Mouse (Mus musculus): ENCODE results near the gene Pdzph1.
A peak's percentile ranks its signal among the peaks of the same experiment; 100 is the strongest.

Pdzph1 gene

DNA sequence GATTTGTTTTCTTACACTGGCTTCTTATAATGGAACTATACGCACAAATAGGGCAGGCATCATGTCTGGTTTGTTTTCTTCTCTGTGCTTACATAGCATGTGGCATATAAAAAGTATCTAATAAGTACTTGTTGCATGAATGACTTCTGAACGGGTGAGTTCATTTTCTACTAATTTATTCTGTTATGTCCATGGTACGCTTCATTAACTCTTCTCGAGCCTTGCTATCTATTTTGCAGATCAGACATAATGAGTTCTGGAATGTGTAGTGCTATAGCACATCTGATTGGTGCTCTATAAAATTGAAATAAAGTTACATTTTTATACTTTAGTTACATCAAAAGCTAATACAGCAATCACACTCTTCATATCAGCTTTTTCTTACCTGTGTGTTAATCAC is 71.2 kb downstream of the Pdzph1 start:
- DNase-seq: no peak

DNA sequence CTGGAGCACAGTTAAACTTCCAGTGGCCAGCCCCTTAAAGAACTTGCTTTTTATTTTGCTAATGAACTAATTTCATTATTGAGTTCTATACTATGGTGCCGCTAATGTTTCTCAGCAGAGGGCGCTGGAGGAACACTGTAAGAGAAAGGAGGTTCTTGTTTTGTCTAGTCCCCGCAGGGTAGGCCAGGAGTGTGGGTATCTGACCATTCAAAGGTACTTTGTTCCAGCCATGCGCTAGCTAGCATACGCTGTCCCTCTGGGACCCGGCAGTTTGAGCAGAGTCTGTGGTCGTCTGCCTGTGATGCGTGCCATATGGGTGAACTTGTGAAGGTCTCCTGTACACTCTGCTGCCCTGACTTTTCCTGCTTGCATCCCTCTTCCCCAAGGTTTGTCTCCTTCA is 72.1 kb downstream of the Pdzph1 start:
- peak; percentile 55 for DNase-seq

DNA sequence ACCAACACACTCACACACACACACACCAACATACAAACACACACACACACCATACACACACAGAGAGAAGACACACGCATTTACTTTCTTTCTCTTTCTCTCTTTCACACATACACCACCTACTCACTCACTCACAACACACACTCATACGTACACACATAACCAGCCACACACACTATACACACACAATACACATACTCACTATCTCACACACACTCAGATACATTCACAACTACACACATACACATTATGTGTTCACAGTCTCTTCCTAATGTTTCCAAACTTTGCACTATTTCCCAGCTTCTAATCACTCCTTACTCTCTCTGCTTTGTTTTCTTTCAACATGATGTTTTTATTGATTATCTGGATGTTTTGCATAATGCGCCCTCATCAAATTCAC is 72.6 kb downstream of the Pdzph1 start:
- DNase-seq: no peak

DNA sequence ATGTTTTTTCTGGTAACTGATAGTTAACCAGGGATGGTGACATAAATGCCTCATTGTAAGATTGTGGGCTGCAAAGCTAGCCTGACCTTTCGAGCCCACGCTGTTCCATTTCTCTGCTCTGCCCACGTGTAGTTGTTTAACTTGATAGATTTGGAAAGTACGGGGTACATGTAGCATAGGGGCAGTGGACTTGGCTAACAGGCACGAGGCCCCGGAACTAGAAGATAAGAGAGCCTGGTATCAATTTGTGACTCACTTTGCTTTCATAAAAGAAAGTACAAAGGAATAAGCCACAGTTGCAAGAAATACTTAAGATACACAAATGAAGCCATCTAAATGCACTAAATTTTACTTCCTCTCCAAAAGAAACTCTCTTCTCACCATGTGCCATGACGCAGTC is 79.6 kb downstream of the Pdzph1 start:
- no peak for DNase-seq

DNA sequence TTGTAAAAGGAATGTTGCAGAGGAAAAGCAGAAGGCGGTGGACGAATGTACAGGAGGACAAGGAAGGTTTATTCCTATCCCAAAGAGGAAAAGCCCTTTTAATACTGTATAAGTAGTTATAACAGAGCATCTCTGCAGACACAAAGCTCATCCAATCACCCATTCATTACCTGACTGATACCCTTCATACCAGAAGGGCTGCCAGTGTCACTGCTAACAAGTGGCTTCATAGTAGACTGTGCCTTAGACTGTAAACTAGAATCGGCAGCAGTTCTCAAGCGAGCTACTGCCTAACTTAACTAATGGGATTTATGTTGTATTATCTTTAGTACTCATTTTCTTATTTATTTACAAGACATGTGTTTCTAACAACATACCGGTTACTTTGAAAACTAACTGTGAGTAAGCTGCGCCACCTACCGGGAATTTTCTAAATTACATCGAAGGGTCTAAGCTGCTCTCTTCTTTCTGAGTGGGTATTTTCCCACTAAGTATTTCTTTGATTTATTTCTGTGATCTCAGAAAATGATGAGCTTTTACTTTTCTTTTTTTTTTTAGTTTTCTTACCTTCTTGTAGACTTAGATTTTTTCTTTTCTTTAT is 82.0 kb downstream of the Pdzph1 start:
- DNase-seq: peak; percentile 51

DNA sequence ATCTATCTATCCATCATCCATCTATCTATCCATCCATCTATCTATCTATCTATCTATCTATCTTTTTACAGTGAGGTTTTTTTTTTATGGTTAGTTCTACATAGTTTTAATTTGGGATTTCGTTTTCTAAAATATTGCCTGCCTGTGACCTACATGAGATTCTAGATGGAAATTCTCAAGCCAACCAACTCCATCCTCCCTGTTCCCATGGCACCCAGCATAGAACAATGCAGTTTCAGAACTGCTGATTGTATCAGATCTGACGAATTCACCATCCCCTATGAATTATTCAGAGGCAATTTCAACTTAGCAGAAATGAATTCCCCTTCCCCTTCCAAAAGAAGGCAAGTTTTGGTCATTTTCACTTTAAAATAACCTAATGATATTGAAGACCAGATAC is 85.2 kb downstream of the Pdzph1 start:
- DNase-seq: no peak

DNA sequence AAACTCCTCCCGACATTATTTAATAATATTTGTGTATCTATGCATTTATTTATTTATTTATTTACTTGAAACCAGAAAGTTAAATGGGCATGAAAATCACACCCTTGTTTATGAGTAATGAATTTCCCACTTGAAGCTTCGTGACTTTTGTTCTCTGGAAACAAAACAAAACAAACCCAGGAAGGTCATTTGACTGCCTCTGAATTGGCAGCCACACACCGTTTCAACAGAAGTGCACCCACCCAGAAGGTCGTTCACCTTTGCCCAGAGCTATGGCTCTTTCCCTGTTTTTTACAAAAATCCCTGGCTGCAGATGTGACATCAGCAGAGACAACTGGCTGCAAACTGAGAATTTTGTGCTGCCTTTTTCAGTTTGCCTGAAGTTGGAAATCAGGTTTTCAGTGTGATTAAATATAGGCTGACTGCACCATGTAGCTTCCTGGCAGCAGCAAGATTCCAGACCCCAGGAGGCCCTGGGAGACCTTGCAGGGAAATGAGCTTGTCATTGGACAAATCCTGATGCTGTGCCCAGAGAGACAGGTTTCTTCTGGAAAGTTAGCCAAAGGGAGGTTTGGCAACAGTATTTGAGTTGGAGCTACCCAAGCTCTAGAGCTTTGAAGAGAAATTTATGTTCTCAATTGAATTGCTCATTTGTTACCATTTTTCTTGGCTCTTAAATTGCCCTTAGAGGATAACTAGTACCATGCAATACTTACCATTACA is 99.5 kb downstream of the Pdzph1 start:
- DNase-seq: no peak

DNA sequence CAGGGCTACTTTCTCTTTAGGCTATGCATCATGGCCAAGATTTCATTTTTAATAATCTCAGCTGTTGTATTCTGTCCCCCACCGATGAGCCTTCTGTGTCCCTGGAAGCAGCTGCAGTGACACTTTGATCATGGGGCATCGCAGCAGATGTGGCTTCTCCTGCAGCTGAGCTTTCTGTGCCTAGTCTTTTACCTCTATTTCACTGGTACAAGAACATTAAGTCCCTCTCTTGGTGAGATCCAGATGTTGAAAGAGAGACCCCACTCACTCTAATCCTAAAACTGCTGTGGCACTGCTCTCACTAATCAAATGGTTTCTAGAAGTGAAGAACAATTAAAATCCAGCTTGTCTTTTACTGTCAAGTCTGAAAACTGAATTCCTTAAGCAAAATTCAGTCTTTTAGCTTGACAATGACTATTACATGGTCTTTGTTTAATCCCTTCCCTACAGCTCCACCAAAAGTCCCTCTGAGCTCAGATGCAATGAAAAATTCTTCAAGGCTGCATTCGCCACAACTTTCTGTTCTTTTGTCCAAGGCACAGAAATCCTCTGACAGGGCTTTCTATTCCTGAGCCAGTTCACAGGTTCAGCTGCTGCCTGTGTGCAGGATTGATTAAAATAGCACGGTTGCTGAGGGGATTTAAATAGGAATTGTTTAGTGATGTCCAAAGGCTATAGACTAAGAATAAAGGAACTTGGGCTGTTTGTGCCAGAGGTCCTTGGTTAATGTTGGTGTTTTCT is 101.1 kb downstream of the Pdzph1 start:
- no peak for DNase-seq

DNA sequence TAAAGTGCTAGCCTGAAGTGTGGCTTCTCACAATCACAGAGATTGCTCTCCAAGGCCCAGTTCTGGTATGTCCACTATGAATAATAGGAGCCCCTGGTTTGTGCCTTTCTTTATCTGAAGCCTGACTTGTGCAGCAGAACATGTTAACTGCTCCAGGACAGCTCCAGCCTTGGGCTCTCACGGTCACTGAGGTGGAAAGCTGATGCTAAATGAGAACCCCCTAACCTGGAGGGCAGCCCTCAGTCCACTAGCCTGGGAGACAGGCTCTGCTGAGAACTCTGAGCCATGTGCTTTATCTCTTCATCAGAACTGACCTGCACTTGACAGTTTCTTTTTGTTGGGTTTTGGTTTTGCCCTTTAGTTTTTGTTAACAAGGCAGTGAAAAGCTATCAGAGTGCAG is 106.8 kb downstream of the Pdzph1 start:
- DNase-seq: no peak

DNA sequence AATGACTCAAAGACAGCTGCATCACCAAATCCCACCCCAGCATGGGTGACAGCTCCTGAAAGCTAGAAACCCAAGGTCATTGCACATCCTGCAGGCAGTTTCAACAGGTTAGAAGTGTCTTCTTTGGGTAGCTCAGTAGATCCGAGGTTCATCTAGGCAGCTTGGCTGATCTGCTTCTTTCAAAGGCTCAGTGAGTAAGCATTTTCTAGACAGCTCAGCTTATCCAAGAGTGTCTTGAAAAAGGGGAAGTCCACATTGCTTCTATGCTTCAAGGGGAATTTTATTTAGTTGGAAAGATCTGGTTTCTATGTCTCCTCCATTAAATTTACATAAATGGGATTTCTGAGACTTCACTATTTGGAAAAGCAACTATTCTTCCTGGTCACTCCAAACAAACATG is 117.8 kb downstream of the Pdzph1 start:
- DNase-seq: no peak

DNA sequence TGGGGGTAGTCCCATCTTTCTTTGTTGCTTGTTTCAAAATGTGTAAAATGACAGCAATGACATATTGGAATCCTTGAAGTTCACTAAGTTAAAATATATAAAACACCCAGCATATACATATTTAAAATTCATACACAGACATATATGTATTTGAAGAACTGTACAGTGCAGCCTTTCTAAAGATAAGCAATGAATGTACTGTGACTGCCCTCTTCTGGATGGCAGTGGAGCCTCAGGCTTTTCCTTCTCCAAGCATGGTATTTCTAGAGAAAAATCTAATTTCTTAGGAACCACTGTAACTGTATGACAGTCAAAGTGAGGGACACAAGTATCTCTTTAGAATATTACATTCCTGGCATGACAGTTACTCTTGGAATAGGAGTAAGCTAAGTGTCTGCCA is 120.4 kb downstream of the Pdzph1 start:
- no peak for DNase-seq

Data from liver (tissue).